Mouse (Mus musculus): ENCODE results near the gene Pomgnt1.
A peak's percentile ranks its signal among the peaks of the same experiment; 100 is the strongest.

Pomgnt1 gene

GRCm38 (mm10) chr4:116173072-116173471, 49.4 kb downstream of the Pomgnt1 start, which contains the start of the genes 1700042G07Rik and Gm49337:
Gene 1700042G07Rik, plus strand, starts transcription at chr4:116173372.
Gene Gm49337, plus strand, starts transcription at chr4:116173384.
- no peak for DNase-seq (ENCODE audit: low spot score)

GRCm38 (mm10) chr4:116173752-116174151, 50.1 kb downstream of the Pomgnt1 start:
- DNase-seq (ENCODE audit: low spot score): no peak

DNA sequence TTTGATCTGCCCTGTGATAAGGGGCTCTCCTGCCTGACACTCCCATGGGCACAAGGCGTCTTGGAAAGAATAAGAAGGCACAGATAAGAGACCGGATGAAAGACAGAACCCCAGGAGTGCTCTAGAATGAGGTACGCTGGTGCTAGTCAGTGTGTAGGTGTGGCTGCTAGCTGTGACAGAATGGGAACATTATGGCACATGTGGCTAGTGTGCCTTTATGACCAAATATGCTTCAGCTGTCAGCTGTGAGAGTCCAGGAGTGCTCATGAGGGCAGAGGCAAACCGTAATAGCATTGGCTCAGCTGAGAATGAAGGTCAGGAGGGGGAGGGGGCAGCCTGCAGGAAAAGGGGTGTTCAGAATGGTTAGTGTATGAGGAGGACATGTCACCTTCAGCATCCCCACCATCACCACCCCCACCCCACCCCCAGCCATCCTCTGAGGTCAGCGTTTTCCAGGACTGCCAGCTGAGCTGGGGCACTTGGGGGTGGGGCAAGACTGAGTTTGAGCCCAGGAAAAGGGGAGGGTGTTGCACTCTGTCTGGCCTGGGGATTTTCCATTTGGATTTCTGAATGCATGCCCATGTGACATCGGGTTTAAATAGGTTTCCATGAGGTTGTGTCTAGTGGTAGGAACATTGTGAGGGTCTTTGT, 51.0 kb downstream of the Pomgnt1 start:
- no peak for DNase-seq (ENCODE audit: low spot score)

- no peak for DNase-seq (ENCODE audit: low spot score)
Measured at GRCm38 (mm10) chr4:116175136-116175535, 51.5 kb downstream of the Pomgnt1 start.

DNA sequence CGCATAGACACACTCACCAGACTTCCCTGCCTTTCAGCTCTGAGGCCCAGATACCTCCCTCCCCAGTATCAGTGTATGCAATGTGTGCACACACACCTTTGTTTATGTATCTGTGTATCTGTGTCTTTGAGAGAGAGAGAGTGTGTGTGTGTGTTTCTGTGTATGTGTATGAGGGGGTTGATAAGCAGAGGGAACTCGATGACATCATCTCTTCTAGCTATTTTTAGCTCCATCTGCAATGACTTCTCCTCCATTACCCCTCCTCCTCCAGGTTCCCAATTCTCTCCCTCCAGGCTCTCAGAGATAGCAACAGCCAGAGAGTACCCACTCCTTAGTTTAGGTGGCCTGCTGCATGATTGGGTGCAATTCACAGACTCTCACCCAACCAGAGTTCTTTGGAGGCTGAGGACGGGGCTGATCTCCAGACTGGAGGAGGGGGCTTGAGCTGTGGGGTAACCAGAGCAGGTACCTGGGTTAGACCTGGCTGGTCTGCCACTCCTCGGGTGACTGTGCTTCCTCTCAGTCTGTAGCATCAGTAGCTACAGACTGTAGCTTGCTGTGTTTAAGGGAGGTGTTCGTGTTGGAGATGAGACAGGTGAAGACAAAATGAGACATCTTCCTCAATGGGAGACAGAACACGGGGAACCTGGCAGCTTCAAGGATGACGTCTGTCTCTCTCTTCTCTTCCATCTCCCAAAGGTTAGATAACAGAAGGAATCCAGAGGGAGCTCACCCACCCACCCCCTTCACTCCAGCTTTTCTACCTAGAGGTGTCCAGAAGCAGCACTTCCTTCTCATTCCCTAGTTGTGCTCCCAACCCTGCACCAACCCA, 52.3 kb downstream of the Pomgnt1 start:
- no peak for DNase-seq (ENCODE audit: low spot score)

DNA sequence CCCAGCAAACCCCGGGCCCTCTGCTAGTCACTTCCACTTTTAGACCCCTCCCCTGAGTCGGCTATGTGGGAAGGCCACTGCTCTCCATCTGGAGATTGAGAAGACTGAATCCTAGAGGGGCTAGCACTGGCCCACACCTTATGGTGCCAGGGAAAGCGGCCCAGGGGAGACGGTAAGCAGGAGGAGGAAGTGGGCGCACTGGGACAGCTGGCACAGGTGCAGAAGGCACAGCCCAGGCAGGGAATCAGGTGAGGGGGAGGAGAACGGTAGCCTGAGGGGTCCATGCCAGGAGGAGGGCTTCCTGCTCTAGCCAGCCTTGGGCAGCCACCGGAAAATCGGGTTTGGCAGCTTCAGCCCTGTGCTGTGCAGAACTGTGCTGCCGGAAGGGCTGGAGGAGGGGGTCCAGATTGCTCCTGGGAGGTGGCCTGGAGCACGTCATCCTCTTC, 52.9 kb downstream of the Pomgnt1 start:
- peak; percentile 93 for DNase-seq (ENCODE audit: low spot score)

GRCm38 (mm10) chr4:116177140-116177539, 53.5 kb downstream of the Pomgnt1 start:
- peak; percentile 49 for DNase-seq (ENCODE audit: low spot score)

DNA sequence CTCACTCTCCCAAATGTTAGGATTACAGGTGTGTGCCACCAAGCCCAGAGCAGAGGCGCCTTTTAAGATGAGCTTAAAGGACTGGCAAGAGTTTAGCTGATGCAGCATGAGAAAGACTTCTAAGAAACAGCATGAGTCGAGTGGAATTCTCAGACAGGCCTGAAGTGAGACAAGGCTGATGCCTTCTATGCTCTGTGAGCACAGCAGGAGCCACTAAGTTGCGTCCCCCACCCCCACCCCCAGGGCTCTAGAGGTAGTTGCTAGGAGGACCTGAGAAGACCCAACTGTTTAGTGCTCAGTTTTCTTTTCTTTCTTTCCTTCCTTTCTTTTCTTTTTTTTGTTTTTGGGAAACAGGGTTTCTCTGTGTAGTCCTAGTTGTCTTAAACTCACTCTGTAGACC, 58.4 kb downstream of the Pomgnt1 start:
- DNase-seq (ENCODE audit: low spot score): no peak

- no peak for DNase-seq (ENCODE audit: low spot score)
Measured at GRCm38 (mm10) chr4:116182745-116183144, 59.1 kb downstream of the Pomgnt1 start.

DNA sequence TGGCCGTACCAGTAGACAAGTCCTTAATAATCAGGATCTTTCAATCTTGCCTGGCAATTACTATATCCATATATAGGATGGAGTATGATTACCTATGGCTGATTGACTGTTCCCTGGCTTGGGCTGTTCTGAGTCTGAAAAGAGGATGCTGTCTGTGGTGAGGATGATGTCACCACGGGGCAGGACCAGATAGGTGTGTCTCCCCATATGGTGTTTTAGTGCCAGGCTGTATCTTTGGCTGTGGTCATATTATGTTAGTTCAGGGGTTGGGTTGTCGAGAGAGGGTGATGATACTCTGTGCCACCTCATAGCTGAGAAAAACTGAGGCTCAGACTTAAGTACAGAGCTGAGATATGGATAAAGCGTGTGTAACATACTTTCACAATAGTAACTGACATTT, 61.4 kb downstream of the Pomgnt1 start:
- DNase-seq (ENCODE audit: low spot score): no peak

- DNase-seq (ENCODE audit: low spot score): no peak
Measured at GRCm38 (mm10) chr4:116192286-116192835, 68.7 kb downstream of the Pomgnt1 start.

DNA sequence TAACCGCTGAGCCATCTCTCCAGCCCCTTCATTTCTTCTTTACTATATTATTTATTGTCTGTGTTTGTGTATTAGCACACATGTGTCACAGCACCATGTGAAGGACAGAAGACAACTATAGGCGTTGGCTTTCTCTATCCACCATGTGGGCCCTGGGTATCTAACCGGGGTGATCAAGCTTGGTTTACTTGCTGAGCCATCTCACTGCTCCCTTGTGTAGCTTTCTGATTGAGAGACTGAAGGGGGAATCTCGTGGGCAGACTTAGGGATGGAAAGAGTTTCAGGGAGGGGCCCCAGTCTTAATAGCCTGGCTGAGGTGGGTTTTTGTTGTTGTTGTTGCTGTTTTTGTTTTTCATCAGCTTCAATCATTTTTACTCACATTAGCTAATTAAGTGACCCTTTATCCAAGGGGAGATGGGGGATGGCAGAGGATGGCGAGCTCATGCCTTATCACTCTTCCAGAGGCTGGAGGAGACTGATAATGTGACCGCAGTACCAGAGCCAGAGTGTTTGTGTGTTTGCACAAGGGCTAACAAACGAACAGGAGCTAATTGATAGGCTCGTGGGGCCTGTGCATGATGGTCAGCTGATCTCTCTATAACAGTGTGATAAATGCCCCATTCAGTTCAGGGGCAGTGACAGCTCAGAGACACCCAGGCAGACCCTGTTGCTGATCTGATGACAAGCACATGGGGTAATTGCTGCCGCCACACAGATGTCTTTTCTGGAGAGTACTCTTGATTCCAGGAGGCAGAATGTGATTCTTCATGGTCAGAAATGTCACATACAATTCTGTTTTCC, 70.1 kb downstream of the Pomgnt1 start:
- no peak for DNase-seq (ENCODE audit: low spot score)

DNA sequence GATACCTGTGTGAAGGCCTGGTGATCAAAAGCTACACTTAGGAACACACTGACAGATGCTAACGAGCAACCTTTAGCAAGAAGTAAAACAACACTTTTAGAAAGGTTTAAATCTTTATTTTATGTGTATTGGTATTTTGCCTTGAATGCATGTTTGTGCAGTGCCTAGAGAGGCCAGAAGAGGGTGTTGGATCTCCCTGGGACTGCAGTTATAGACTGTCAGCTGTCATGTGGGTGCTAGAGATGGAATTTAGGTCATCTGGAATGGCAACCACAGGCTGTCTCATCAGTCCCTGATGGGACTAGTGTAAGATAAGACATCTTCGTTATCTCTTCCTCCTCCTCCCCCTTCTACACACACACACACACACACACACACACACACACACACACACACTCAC, 74.8 kb downstream of the Pomgnt1 start:
- DNase-seq (ENCODE audit: low spot score): no peak

DNA sequence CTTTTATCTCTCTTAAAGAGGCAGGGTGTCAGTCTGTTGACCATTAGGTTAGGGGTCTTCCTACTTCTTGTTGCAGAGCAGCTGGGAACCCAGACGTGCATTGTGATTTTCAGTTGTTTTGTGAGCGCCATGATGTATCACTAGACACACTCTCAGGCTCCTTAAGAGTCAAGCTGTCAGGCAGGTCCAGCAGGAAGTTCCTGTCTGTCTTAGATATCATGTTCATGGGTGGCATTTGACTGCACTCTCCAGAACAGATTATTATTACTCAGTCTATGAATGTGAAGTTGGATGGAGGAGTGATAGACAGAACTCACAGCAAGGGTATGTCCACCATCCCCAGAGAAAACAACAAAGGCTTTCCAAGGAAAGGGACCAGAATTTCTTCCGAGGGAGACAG, 80.8 kb downstream of the Pomgnt1 start:
- DNase-seq (ENCODE audit: low spot score): peak; percentile 68

- DNase-seq (ENCODE audit: low spot score): peak; percentile 5
Measured at GRCm38 (mm10) chr4:116206531-116206930, 82.9 kb downstream of the Pomgnt1 start.

DNA sequence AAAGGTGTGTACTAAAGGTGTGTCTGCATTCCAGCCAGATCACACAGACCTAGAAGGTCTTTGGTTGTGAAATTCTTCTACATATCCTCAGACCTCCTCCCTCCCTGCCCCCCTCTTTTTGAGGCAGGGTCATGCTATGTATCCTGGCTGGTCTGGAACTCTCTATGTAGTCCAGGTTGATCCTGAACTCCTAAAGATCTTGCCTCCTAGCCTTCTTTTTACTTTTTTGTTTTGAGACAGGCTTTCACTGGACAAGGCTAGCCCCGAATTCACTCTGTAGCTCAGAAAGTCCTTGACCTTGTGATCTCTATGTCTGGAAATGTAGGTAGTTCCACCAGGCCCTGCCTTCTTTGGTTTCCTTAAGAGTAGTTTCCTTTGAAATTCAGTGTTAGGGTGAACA, 85.3 kb downstream of the Pomgnt1 start:
- no peak for DNase-seq (ENCODE audit: low spot score)

Measured in urinary bladder, postnatal 14 days (tissue).